Mouse (Mus musculus) 3134 (cell line): ENCODE measurements around the gene Vmn2r113.
"Not testable (repeated sequence)": the region's sequence is repeated elsewhere in the genome, so short reads cannot be mapped to it uniquely, and the experiment has no call there.

Experiments
- DNase-seq: peaks from one replicate; pipeline ENCODE4 v3.0.0-alpha.2; 2011; ENCODE audit warnings: low spot score; ENCODE audit not compliant: insufficient read length; ENCODE audit errors: extremely low read depth

The Vmn2r113 gene

GRCm38 (mm10) chr17:22942684-22943083 lies at the start of gene Vmn2r113:
Gene Vmn2r113 (plus strand): TSS chr17:22942984.
- not testable (repeated sequence) for DNase-seq
